Mouse (Mus musculus): Measurements from ENCODE around the gene Dnajb3. TPM values are rescaled to one million over a fixed set of nuclear protein-coding genes. Genes with fewer than 3 reads are reported as not detected.

Gene Dnajb3
- polyA plus RNA-seq, 1 experiment from 2014 or later = 11.1 TPM

GRCm38 (mm10) chr1:88240072-88240471 lies 34.5 kb upstream of the Dnajb3 start:
- no peak for ATAC-seq (ENCODE audit: insufficient number of reproducible peaks, low FRiP score, low TSS enrichment, low read depth)
- Histone ChIP-seq H3K9me3 (peaks cover 58% of the 10 kb centered on the region), H3K36me3 (no peaks in the 10 kb centered on the region), H3K4me2 (no peak overlapping the region), H3K4me1 (no peaks in the 10 kb centered on the region), H3K27ac (no peak overlapping the region), H3K27me3 (no peaks in the 10 kb centered on the region), H3K9ac (no peak overlapping the region), H3K4me3 (no peak overlapping the region)
- WGBS = 73% methylated on average over 5 of the region's 5 CpGs

DNA sequence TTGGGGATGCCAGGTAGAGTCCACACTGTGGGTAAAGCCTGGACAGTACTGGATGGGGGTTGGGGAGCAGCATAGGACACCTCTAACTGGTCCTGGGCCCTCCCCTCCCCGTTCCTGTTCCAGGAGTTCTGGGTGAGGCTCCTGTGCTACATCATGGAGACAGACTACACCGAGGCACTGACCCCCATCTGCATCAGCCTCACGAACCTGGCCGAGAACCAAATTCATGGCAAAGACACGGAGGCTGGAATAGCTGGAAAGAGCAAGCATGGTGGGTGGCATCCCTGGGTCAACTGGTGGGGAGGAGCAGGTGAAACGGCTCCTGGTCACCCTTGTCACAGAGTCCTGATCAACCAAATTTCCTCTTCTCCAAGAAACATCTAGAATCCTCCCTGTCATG lies 33.2 kb upstream of the Dnajb3 start:
- Histone ChIP-seq H3K9me3 (peaks cover 59% of the 10 kb centered on the region), H3K4me1 (no peaks in the 10 kb centered on the region), H3K4me2 (no peak overlapping the region), H3K36me3 (no peaks in the 10 kb centered on the region), H3K4me3 (no peak overlapping the region), H3K9ac (no peak overlapping the region), H3K27me3 (no peaks in the 10 kb centered on the region), H3K27ac (no peak overlapping the region)
- WGBS = 77% methylated on average over 6 of the region's 6 CpGs
- no peak for ATAC-seq (ENCODE audit: insufficient number of reproducible peaks, low FRiP score, low TSS enrichment, low read depth)

DNA sequence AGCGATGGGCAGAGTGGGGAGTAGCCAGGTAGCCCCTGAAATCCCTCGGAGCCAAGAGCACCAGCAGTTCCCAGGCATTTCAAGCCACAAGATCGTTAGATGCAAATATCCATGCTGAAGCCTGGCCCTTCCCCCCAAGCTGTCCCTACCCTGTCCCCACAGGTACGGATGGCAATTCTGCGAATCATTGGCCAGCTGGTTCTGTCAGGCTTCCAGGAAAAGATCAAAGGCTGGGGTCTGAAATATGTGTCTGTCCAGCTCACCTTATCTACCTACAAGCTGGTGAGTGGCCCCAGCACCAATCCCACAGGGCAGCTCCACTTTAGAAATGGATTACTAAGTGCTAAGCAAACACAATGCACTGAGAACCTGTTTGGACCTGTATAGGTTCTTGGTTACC lies 31.7 kb upstream of the Dnajb3 start:
- Histone ChIP-seq H3K36me3 (no peaks in the 10 kb centered on the region), H3K27ac (no peak overlapping the region), H3K4me1 (no peaks in the 10 kb centered on the region), H3K27me3 (no peaks in the 10 kb centered on the region), H3K9me3 (peaks cover 60% of the 10 kb centered on the region), H3K9ac (no peak overlapping the region), H3K4me3 (no peak overlapping the region), H3K4me2 (no peak overlapping the region)
- WGBS = 74% methylated on average over 5 of the region's 5 CpGs
- no peak for ATAC-seq (ENCODE audit: insufficient number of reproducible peaks, low FRiP score, low TSS enrichment, low read depth)

DNA sequence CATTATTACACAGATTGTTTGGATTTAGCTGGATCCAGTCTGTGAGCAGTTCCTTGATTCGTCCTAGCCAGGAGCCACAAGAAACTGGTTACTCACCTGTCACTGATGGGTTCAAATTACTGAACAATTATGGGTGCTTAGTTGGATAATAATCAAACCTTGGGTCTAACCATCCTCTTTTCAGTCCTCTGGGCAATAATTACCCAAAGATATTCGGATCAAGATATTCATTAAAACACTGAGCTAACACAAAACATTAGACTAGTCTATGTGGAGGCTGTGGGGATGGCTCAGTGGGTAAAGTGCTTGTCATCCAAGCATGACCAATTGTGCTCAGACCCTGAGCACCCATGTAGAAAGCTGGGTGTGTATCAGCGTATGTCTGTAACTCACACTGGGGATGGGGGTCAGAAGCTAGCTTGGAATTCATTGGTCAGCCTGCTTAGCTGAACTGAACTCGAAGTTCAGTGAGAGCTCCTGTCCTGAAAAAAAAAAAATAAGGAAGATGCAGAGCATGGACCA lies 30.4 kb upstream of the Dnajb3 start:
- Histone ChIP-seq H3K27ac (no peak overlapping the region), H3K36me3 (no peaks in the 10 kb centered on the region), H3K9me3 (peaks cover 70% of the 10 kb centered on the region), H3K9ac (no peak overlapping the region), H3K4me2 (no peak overlapping the region), H3K27me3 (no peaks in the 10 kb centered on the region), H3K4me3 (no peak overlapping the region), H3K4me1 (no peaks in the 10 kb centered on the region)
- no peak for ATAC-seq (ENCODE audit: insufficient number of reproducible peaks, low FRiP score, low TSS enrichment, low read depth)
- WGBS = 61% methylated on average over 4 of the region's 4 CpGs

GRCm38 (mm10) chr1:88235046-88235893 lies 29.7 kb upstream of the Dnajb3 start:
- Histone ChIP-seq H3K27ac (no peak overlapping the region), H3K36me3 (no peaks in the 10 kb centered on the region), H3K9ac (no peak overlapping the region), H3K9me3 (peaks cover 64% of the 10 kb centered on the region), H3K4me3 (no peak overlapping the region), H3K4me1 (no peaks in the 10 kb centered on the region), H3K4me2 (no peak overlapping the region), H3K27me3 (no peaks in the 10 kb centered on the region)
- 60% methylated on average over 11 of the region's 11 CpGs for WGBS
- peak; percentile 3; the same call in 1 of the 2 replicates for ATAC-seq (ENCODE audit: insufficient number of reproducible peaks, low FRiP score, low TSS enrichment, low read depth)

DNA sequence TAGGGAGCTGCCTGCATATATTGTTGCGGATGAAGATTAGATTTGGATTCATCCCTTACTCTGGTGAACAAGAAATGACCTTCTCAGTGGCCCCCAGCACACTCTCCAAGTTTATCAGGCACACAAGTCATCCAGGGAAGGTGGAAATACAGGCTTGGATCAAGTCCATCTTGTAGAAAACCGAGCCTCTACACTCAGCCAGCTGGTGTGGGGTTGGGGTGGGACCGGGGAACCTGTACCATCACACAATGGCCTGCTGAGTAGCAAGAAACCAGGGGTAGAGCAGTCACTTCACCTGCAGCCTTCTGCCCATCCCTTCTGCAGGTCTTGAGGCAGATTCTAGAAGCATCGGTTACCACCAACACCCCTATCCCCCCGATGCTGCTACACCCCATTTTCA lies 29.1 kb upstream of the Dnajb3 start:
- no peaks in the 10 kb centered on the region for H3K27me3 ChIP-seq
- H3K4me2 ChIP-seq = no peak overlapping the region
- H3K27ac ChIP-seq = no peak overlapping the region
- no peak for ATAC-seq (ENCODE audit: insufficient number of reproducible peaks, low FRiP score, low TSS enrichment, low read depth)
- peaks cover 64% of the 10 kb centered on the region for H3K9me3 ChIP-seq
- H3K4me1 ChIP-seq = no peaks in the 10 kb centered on the region
- H3K36me3 ChIP-seq = no peaks in the 10 kb centered on the region
- no peak overlapping the region for H3K4me3 ChIP-seq
- 44% methylated on average over 5 of the region's 5 CpGs for WGBS
- H3K9ac ChIP-seq = no peak overlapping the region

GRCm38 (mm10) chr1:88234248-88234610 lies 28.6 kb upstream of the Dnajb3 start:
- WGBS = 61% methylated on average over 4 of the region's 4 CpGs
- no peak overlapping the region for H3K4me3 ChIP-seq
- H3K4me1 ChIP-seq = no peaks in the 10 kb centered on the region
- no peaks in the 10 kb centered on the region for H3K36me3 ChIP-seq
- peaks cover 64% of the 10 kb centered on the region for H3K9me3 ChIP-seq
- H3K9ac ChIP-seq = no peak overlapping the region
- H3K27ac ChIP-seq = no peak overlapping the region
- ATAC-seq (ENCODE audit: insufficient number of reproducible peaks, low FRiP score, low TSS enrichment, low read depth) = no peak
- no peaks in the 10 kb centered on the region for H3K27me3 ChIP-seq
- no peak overlapping the region for H3K4me2 ChIP-seq

DNA sequence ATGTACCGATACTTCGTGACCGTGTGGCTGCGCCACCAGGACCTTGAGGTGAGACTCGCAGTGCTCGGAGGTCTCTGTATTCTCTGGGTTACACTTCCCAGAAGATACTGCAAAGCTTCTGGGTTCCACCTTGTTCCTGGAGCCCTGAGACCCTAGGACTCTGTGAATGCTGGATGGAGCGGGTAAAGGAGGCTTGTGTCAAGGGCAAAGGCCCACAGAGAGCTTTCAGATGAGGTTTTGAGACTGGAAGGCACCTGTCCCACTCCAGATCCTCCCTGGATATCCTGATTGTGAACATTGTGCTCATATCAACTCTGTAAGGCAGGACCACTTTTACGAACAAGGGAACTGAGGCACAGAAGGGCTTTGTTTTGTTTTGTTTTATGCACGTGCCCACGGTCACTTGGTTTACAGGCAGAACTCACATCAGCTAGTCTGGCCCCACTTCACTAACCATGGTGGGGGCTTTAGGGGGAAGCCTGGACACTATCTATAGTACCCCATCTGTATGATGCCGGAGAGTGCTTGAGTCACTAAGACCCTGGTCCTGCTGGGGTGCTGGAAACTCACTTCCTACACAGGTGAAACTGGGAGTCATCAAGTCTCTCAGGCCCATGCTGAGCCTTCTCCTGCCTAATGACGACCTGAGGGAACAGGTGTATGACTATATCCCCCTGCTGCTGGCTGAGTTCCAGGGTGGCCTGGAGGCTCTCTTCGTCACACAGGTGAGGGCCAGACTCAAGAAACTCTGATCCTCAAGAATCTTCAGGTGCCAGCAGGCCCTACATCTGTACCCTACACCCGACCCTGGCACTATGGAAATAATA lies 28.1 kb upstream of the Dnajb3 start:
- H3K27ac ChIP-seq = no peak overlapping the region
- 66% methylated on average over 14 of the region's 14 CpGs for WGBS
- no peak overlapping the region for H3K4me2 ChIP-seq
- no peaks in the 10 kb centered on the region for H3K4me1 ChIP-seq
- no peak overlapping the region for H3K4me3 ChIP-seq
- ATAC-seq (ENCODE audit: insufficient number of reproducible peaks, low FRiP score, low TSS enrichment, low read depth) = no peak
- H3K9ac ChIP-seq = no peak overlapping the region
- no peaks in the 10 kb centered on the region for H3K27me3 ChIP-seq
- peaks cover 64% of the 10 kb centered on the region for H3K9me3 ChIP-seq
- H3K36me3 ChIP-seq = no peaks in the 10 kb centered on the region

DNA sequence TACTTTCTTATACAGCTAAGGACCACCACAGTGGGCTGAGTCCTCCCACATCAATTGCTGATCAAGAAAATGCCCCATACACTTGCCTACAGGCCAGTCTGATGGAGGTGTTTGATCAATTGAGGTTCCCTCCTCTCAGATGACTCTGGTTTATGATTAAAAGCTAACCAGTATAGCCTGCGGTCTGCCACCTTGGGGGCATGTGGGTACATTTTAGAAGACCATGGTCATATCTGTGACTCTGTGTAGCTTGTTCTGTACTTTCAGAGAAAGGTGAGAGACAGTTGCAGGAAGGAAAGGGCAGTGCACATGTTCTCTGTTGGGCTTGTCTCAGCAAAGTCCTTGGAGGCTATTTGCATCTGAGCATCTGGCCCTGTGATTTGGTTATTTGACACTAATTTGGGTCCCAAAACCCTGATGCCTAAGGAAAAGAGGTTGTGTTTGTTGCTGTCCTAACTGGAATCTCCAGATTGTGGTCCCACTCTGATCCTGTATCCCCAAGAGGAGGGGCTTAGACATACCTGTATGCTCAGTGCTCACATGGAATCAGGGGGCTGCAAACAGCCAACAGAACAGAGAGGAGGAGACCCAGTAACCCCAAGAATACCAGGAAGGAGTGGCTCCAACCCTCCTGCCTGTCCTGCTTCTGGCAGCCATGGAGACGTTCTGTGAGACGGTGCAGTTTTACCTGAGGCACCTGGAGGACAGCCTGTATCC lies 27.2 kb upstream of the Dnajb3 start:
- H3K27me3 ChIP-seq = no peaks in the 10 kb centered on the region
- H3K36me3 ChIP-seq = no peaks in the 10 kb centered on the region
- 53% methylated on average over 3 of the region's 3 CpGs for WGBS
- H3K4me2 ChIP-seq = no peak overlapping the region
- ATAC-seq (ENCODE audit: insufficient number of reproducible peaks, low FRiP score, low TSS enrichment, low read depth) = no peak
- H3K4me3 ChIP-seq = no peak overlapping the region
- H3K9me3 ChIP-seq = peaks cover 64% of the 10 kb centered on the region
- no peak overlapping the region for H3K27ac ChIP-seq
- no peak overlapping the region for H3K9ac ChIP-seq
- no peaks in the 10 kb centered on the region for H3K4me1 ChIP-seq

DNA sequence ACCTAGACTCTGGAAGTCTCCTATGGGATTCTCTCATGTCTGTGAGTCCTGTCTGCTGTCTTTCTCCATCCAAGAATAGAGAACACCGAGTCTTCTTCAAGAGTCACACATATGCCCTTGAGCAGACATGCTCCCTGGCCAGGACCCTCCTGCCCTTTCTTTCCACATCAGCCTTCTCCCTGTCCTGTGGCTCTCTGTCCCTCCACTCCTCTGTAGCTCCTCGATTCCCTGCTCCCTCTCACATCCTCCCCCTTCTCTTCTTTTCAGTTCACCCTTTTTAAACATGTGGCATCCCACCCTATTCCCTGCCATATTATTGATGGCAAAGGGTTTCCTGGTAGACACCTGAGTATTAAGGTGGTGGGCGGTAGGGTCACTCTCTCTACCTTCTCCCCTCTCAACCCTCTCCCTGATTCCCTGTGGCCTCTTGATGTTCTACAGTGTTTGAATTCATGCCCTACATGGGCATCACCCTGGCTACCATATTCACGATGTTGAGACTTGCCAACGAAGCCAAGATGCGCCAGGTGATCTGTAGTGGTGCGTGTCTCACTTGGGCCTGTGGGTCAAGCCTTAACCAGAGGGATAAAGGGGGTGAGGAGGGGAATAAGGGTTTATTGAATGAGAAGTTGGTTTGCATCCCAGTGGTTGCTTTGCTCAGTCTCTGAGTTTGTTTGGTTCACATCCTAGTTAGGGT lies 26.4 kb upstream of the Dnajb3 start:
- Histone ChIP-seq H3K4me2 (no peak overlapping the region), H3K36me3 (no peaks in the 10 kb centered on the region), H3K9ac (no peak overlapping the region), H3K4me1 (no peaks in the 10 kb centered on the region), H3K27me3 (no peaks in the 10 kb centered on the region), H3K27ac (no peak overlapping the region), H3K4me3 (no peak overlapping the region), H3K9me3 (peaks cover 72% of the 10 kb centered on the region)
- WGBS = 68% methylated on average over 7 of the region's 7 CpGs
- ATAC-seq (ENCODE audit: insufficient number of reproducible peaks, low FRiP score, low TSS enrichment, low read depth) = no peak

GRCm38 (mm10) chr1:88230981-88231802 lies 25.6 kb upstream of the Dnajb3 start:
- 74% methylated on average over 6 of the region's 6 CpGs for WGBS
- H3K4me3 ChIP-seq = no peak overlapping the region
- no peak overlapping the region for H3K9ac ChIP-seq
- H3K27ac ChIP-seq = no peak overlapping the region
- H3K4me2 ChIP-seq = no peak overlapping the region
- ATAC-seq (ENCODE audit: insufficient number of reproducible peaks, low FRiP score, low TSS enrichment, low read depth) = no peak
- no peaks in the 10 kb centered on the region for H3K36me3 ChIP-seq
- no peaks in the 10 kb centered on the region for H3K4me1 ChIP-seq
- peaks cover 79% of the 10 kb centered on the region for H3K9me3 ChIP-seq
- H3K27me3 ChIP-seq = no peaks in the 10 kb centered on the region

Data from limb, embryonic 15.5 days (tissue).